Mouse (Mus musculus) MEL (cell line): ENCODE measurements around the gene Ppp1r18.

Experiments used
- E2F4 ChIP-seq: IDR thresholded peaks from 2 replicates; pipeline ENCODE4 v1.6.1; 2011; ENCODE audit warnings: low read depth, low read length, improper control_type of control experiment, borderline replicate concordance
- KAT2A ChIP-seq: conservative IDR thresholded peaks from 2 replicates; pipeline ENCODE4 v1.6.1; 2012; ENCODE audit warnings: low read depth, low read length, improper control_type of control experiment, inconsistent platforms
- POLR2A ChIP-seq, 2 experiments: IDR thresholded peaks; 2 replicates each; pipeline ENCODE4 v1.6.1; 2011 to 2012; ENCODE audit warnings: low read length in 2 of 2, mild to moderate bottlenecking in 2 of 2, control low read depth in 1 of 2, improper control_type of control experiment in 1 of 2, low read depth in 1 of 2, moderate library complexity in 1 of 2; ENCODE audit not compliant: control insufficient read depth in 1 of 2, insufficient read depth in 1 of 2, poor library complexity in 1 of 2
- RCOR1 ChIP-seq: IDR thresholded peaks from 2 replicates; pipeline ENCODE4 v1.6.1; 2012; ENCODE audit warnings: low read depth, mild to moderate bottlenecking, inconsistent platforms, low read length, improper control_type of control experiment
- SIN3A ChIP-seq: IDR thresholded peaks from 2 replicates; pipeline ENCODE4 v1.6.1; 2012; ENCODE audit warnings: low read length, improper control_type of control experiment, inconsistent platforms

DNA sequence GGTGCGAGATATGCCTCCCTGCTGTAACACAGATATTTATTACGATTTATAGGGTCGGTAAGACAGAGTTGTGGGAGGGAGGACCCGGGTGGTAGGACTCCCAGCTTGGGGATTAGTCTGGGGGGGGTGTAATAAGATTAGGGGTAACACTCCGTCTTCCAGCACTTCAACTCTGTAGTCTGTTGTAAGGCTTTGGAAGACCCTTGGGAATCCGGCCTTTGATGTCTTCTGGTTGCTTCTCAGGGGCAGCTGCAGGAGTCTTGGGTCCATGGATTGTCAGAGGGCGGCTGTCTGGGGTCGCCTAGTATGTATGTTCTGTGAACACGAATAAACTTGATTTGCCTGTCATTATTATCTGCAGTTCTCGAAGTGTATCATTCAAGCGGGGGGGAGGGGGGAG lies 42.8 kb upstream of the Ppp1r18 start:
- TF ChIP-seq POLR2A (IDR thresholded peaks at IDR 0.05; ENCODE audit: control insufficient read depth in 1 of 2, insufficient read depth in 1 of 2, low read depth in 1 of 2, low read length in 2 of 2, poor library complexity in 1 of 2) (0 out of 4 replicates have a peak, but pooled peaks of 1 of the 2 experiments have one; percentile 21), KAT2A (no peak), E2F4 (no peak), RCOR1 (no peak), SIN3A (no peak)
